Mouse (Mus musculus) MEL (cell line): Measurements from ENCODE around the gene Aak1.

Experiments used
- CTCF ChIP-seq, 3 experiments: IDR thresholded peaks in 2 of 3; conservative IDR thresholded peaks in 1 of 3; 2 replicates each; pipeline ENCODE4 v1.5.1; 2011 to 2012; ENCODE audit warnings: low read length in 3 of 3, low read depth in 2 of 3, mild to moderate bottlenecking in 2 of 3, improper control_type of control experiment in 1 of 3, inconsistent platforms in 1 of 3, mixed read lengths in 1 of 3, moderate library complexity in 1 of 3; ENCODE audit not compliant: control insufficient read depth in 1 of 3, insufficient read depth in 1 of 3, poor library complexity in 1 of 3, severe bottlenecking in 1 of 3
- POLR2A ChIP-seq, 2 experiments: IDR thresholded peaks; 2 replicates each; pipeline ENCODE4 v1.6.1; 2011 to 2012; ENCODE audit warnings: low read length in 2 of 2, mild to moderate bottlenecking in 2 of 2, control low read depth in 1 of 2, improper control_type of control experiment in 1 of 2, low read depth in 1 of 2, moderate library complexity in 1 of 2; ENCODE audit not compliant: control insufficient read depth in 1 of 2, insufficient read depth in 1 of 2, poor library complexity in 1 of 2

DNA sequence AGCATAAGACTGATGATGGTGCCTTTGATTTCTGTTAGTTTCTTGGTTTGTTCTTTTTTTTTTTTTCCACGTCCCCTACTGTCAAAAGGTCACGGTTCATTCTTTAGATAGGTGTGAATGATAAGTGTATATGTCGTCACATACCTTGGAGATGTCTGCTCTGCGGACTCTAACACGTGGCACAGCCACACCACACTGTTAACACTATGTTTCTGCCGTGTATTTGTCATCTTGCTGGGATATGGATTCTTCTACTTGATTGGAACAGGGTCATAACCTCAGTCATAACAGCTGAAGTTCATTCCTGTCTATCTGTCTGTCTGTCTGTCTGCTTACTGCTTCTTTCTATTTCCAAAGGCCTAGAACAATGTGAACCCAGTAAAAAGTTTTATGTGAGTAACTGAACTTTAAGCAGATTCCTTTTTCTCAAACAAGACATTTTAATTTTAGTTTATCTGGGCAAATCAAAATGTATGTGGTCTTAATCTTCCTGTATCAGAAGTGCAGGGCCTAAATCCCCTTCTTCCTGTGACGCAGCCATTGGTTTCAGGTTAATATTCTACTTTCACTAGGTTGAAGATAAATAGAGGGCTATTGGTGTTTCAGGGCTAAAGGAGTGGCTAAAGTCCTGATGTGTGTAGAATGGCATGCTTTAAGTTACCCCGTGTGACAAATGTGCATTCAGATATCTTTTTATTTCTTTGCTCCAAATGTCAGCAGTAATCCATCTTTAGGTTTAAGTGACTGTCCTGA lies 129.0 kb downstream of the Aak1 start:
- TF ChIP-seq CTCF (IDR thresholded peaks at IDR 0.05 in 2 of 3, conservative IDR thresholded peaks at IDR 0.05 in 1 of 3; ENCODE audit: control insufficient read depth in 1 of 3, insufficient read depth in 1 of 3, low read depth in 2 of 3, low read length in 3 of 3, poor library complexity in 1 of 3, severe bottlenecking in 1 of 3) (no peak), POLR2A (IDR thresholded peaks at IDR 0.05; ENCODE audit: control insufficient read depth in 1 of 2, insufficient read depth in 1 of 2, low read depth in 1 of 2, low read length in 2 of 2, poor library complexity in 1 of 2) (no peak)
